Mouse (Mus musculus) midbrain, embryonic 14.5 days (tissue): ENCODE data around the gene Sbf2. TPM values are rescaled to one million over a fixed set of nuclear protein-coding genes. Genes with fewer than 3 reads are reported as not detected.
A peak's percentile ranks its signal among the peaks of the same experiment; 100 is the strongest.
"Not testable (repeated sequence)": the region's sequence is repeated elsewhere in the genome, so short reads cannot be mapped to it uniquely, and the experiment has no call there.

ENCODE experiments used
- ATAC-seq: fragments of 200-750 bp; cut with Nextera tagmentation; 2 replicates; pipeline ENCODE4 v1.8.0; 2017; ENCODE audit warnings: moderate number of reproducible peaks, moderate library complexity; ENCODE audit not compliant: low FRiP score, low TSS enrichment
- DNase-seq: peaks from one replicate; pipeline ENCODE4 v3.0.0-alpha.2; 2015
- H3K27ac ChIP-seq: fragments of 300-500 bp; sonication (generic); replicated peaks from 2 replicates; pipeline ENCODE4 v1.5.1; 2014; ENCODE audit warnings: mild to moderate bottlenecking, low read depth, low read length, moderate library complexity
- H3K27me3 ChIP-seq: fragments of 300-500 bp; sonication (generic); 2 replicates; pipeline ENCODE4 v1.6.1; 2014; ENCODE audit warnings: low read length, control low read depth, mixed read lengths; ENCODE audit not compliant: control insufficient read depth, insufficient read depth
- H3K36me3 ChIP-seq: fragments of 300-500 bp; sonication (generic); 2 replicates; pipeline ENCODE4 v1.6.1; 2014; ENCODE audit warnings: low read length, control low read depth; ENCODE audit not compliant: control insufficient read depth, insufficient read depth
- H3K4me1 ChIP-seq: fragments of 300-500 bp; sonication (generic); 2 replicates; pipeline ENCODE4 v1.6.1; 2014; ENCODE audit warnings: mild to moderate bottlenecking, antibody characterized with exemption, low read length, control low read depth; ENCODE audit not compliant: control insufficient read depth, insufficient read depth
- H3K4me2 ChIP-seq: fragments of 300-500 bp; sonication (generic); 2 replicates; pipeline ENCODE4 v1.6.1; 2014; ENCODE audit warnings: mild to moderate bottlenecking, low read length, moderate library complexity
- H3K4me3 ChIP-seq: fragments of 300-500 bp; sonication (generic); replicated peaks from 2 replicates; pipeline ENCODE4 v1.5.1; 2014; ENCODE audit warnings: low read depth, low read length
- H3K9ac ChIP-seq: fragments of 300-500 bp; sonication (generic); replicated peaks from 2 replicates; pipeline ENCODE4 v1.6.1; 2014; ENCODE audit warnings: mild to moderate bottlenecking, low read length, moderate library complexity
- H3K9me3 ChIP-seq: fragments of 300-500 bp; sonication (generic); 2 replicates; pipeline ENCODE4 v1.6.1; 2016; ENCODE audit warnings: low read length, control low read depth, mixed read lengths; ENCODE audit not compliant: control insufficient read depth
- WGBS: fragments of 180-500 bp; shearing (Covaris S2); extraction: QIAGEN DNeasy Blood & Tissue Kit; methylation state at CpG from one replicate; pipeline ENCODE4 v1.1.7; 2014; 5-methylcytosine and 5-hydroxymethylcytosine counted together
- polyA plus RNA-seq: library from polyadenylated mRNA; unstranded; fragments of >200 nt; fragmentation: Nextera tagmentation; extraction: Ambion mirVana; gene quantifications from 2 replicates; pipeline ENCODE4 v1.2.1, GENCODE M21; 2014

The Sbf2 gene
- polyA plus RNA-seq, 1 experiment from 2014 or later, result 73.5 TPM

GRCm38 (mm10) chr7:110647559-110648454 is 33.1 kb upstream of the Sbf2 start:
- WGBS, result 87% methylated on average over 15 of the region's 15 CpGs
- ATAC-seq (no peak), DNase-seq (no peak)
- H3K27me3 ChIP-seq, result no peaks in the 10 kb centered on the region
- no peak overlapping the region for H3K27ac ChIP-seq
- no peaks in the 10 kb centered on the region for H3K9me3 ChIP-seq
- no peak overlapping the region for H3K4me2 ChIP-seq
- H3K9ac ChIP-seq, result no peak overlapping the region
- no peaks in the 10 kb centered on the region for H3K4me1 ChIP-seq
- H3K36me3 ChIP-seq, result no peaks in the 10 kb centered on the region
- H3K4me3 ChIP-seq, result no peak overlapping the region

- Histone ChIP-seq H3K27me3 (no peaks in the 10 kb centered on the region), H3K36me3 (no peaks in the 10 kb centered on the region), H3K4me1 (no peaks in the 10 kb centered on the region), H3K4me3 (no peak overlapping the region), H3K9me3 (no peaks in the 10 kb centered on the region), H3K27ac (no peak overlapping the region), H3K4me2 (no peak overlapping the region), H3K9ac (no peak overlapping the region)
- no peak for DNase-seq
- ATAC-seq, result no peak
- 92% methylated on average over 8 of the region's 8 CpGs for WGBS
Measured at GRCm38 (mm10) chr7:110646611-110647407, 32.1 kb upstream of the Sbf2 start.

GRCm38 (mm10) chr7:110645859-110646258 is 31.1 kb upstream of the Sbf2 start:
- 89% methylated on average over 6 of the region's 6 CpGs for WGBS
- Histone ChIP-seq H3K9me3 (no peaks in the 10 kb centered on the region), H3K9ac (no peak overlapping the region), H3K4me2 (no peak overlapping the region), H3K27ac (no peak overlapping the region), H3K36me3 (no peaks in the 10 kb centered on the region), H3K27me3 (no peaks in the 10 kb centered on the region), H3K4me3 (no peak overlapping the region), H3K4me1 (no peaks in the 10 kb centered on the region)
- ATAC-seq (no peak), DNase-seq (no peak)

GRCm38 (mm10) chr7:110645311-110645710 is 30.6 kb upstream of the Sbf2 start:
- no peaks in the 10 kb centered on the region for H3K36me3 ChIP-seq
- WGBS, result 75% methylated on average over 5 of the region's 5 CpGs
- no peaks in the 10 kb centered on the region for H3K9me3 ChIP-seq
- H3K27ac ChIP-seq, result no peak overlapping the region
- H3K4me1 ChIP-seq, result no peaks in the 10 kb centered on the region
- DNase-seq (peak; percentile 90), ATAC-seq (no peak)
- no peak overlapping the region for H3K4me2 ChIP-seq
- H3K4me3 ChIP-seq, result no peak overlapping the region
- H3K27me3 ChIP-seq, result no peaks in the 10 kb centered on the region
- H3K9ac ChIP-seq, result no peak overlapping the region

- not testable (repeated sequence) for DNase-seq, ATAC-seq, H3K4me3 ChIP-seq, H3K27ac ChIP-seq, H3K36me3 ChIP-seq, H3K4me1 ChIP-seq, H3K9ac ChIP-seq, H3K4me2 ChIP-seq, H3K9me3 ChIP-seq, H3K27me3 ChIP-seq
- WGBS, result 95% methylated on average over 3 of the region's 3 CpGs
Measured at GRCm38 (mm10) chr7:110639958-110640357, 25.2 kb upstream of the Sbf2 start.

- no peaks in the 10 kb centered on the region for H3K27me3 ChIP-seq
- H3K9ac ChIP-seq, result no peak overlapping the region
- H3K9me3 ChIP-seq, result no peaks in the 10 kb centered on the region
- no peak overlapping the region for H3K27ac ChIP-seq
- DNase-seq (no peak), ATAC-seq (no peak)
- no peak overlapping the region for H3K4me3 ChIP-seq
- no peaks in the 10 kb centered on the region for H3K4me1 ChIP-seq
- H3K4me2 ChIP-seq, result no peak overlapping the region
- no peaks in the 10 kb centered on the region for H3K36me3 ChIP-seq
- WGBS, result 87% methylated on average over 11 of the region's 11 CpGs
Measured at GRCm38 (mm10) chr7:110639291-110639915, 24.7 kb upstream of the Sbf2 start.

GRCm38 (mm10) chr7:110638305-110639110 is 23.8 kb upstream of the Sbf2 start:
- Histone ChIP-seq H3K36me3 (no peaks in the 10 kb centered on the region), H3K27ac (no peak overlapping the region), H3K4me1 (no peaks in the 10 kb centered on the region), H3K4me3 (no peak overlapping the region), H3K27me3 (no peaks in the 10 kb centered on the region), H3K9me3 (no peaks in the 10 kb centered on the region), H3K9ac (no peak overlapping the region), H3K4me2 (no peak overlapping the region)
- peak; percentile 32 for DNase-seq
- ATAC-seq, result peak; percentile 37; the same call in 1 of the 2 replicates
- WGBS, result 35% methylated on average over 17 of the region's 17 CpGs

- Histone ChIP-seq H3K4me1 (no peaks in the 10 kb centered on the region), H3K4me2 (no peak overlapping the region), H3K27me3 (peaks cover under 1% of the 10 kb centered on the region; the same call in 1 of the 2 replicates), H3K4me3 (no peak overlapping the region), H3K9me3 (no peaks in the 10 kb centered on the region), H3K9ac (no peak overlapping the region), H3K27ac (no peak overlapping the region), H3K36me3 (no peaks in the 10 kb centered on the region)
- ATAC-seq, result no peak
- no peak for DNase-seq
- WGBS, result 46% methylated on average over 1 of the region's 1 CpGs
Measured at GRCm38 (mm10) chr7:110636559-110636958, 21.8 kb upstream of the Sbf2 start.
